Mouse (Mus musculus) heart, embryonic 12.5 days (tissue): ENCODE results near the gene Zfx. TPM values are rescaled to one million over a fixed set of nuclear protein-coding genes. Genes with fewer than 3 reads are reported as not detected.
A peak's percentile ranks its signal among the peaks of the same experiment; 100 is the strongest.

Source experiments
- ATAC-seq: fragments of 200-750 bp; cut with Nextera tagmentation; 2 replicates; pipeline ENCODE4 v1.8.0; 2017; ENCODE audit warnings: moderate TSS enrichment, moderate library complexity; ENCODE audit not compliant: insufficient number of reproducible peaks, low FRiP score
- H3K27ac ChIP-seq: fragments of 300-500 bp; sonication (generic); 2 replicates; pipeline ENCODE4 v1.5.1; 2016; ENCODE audit warnings: mild to moderate bottlenecking, moderate library complexity; ENCODE audit not compliant: poor library complexity, severe bottlenecking
- H3K27me3 ChIP-seq: fragments of 300-500 bp; sonication (generic); replicated peaks from 2 replicates; pipeline ENCODE4 v1.6.1; 2016; ENCODE audit warnings: mild to moderate bottlenecking, moderate library complexity
- H3K36me3 ChIP-seq: fragments of 300-500 bp; sonication (generic); 2 replicates; pipeline ENCODE4 v1.6.1; 2016; ENCODE audit warnings: mild to moderate bottlenecking, moderate library complexity
- H3K4me1 ChIP-seq: fragments of 300-500 bp; sonication (generic); replicated peaks from 2 replicates; pipeline ENCODE4 v1.6.1; 2016; ENCODE audit warnings: mild to moderate bottlenecking
- H3K4me2 ChIP-seq: fragments of 300-500 bp; sonication (generic); 2 replicates; pipeline ENCODE4 v1.6.1; 2016; ENCODE audit warnings: mild to moderate bottlenecking, moderate library complexity
- H3K4me3 ChIP-seq: fragments of 300-500 bp; sonication (generic); 2 replicates; pipeline ENCODE4 v1.5.1; 2016; ENCODE audit warnings: mild to moderate bottlenecking
- H3K9ac ChIP-seq: fragments of 300-500 bp; sonication (generic); 2 replicates; pipeline ENCODE4 v1.6.1; 2016; ENCODE audit warnings: mild to moderate bottlenecking, moderate library complexity
- H3K9me3 ChIP-seq: fragments of 300-500 bp; sonication (generic); replicated peaks from 2 replicates; pipeline ENCODE4 v1.6.1; 2016; ENCODE audit warnings: mild to moderate bottlenecking, moderate library complexity
- WGBS: fragments of 180-500 bp; shearing (Covaris S2); methylation state at CpG from one replicate; pipeline ENCODE4 v1.1.7; 2016; 5-methylcytosine and 5-hydroxymethylcytosine counted together
- polyA plus RNA-seq: library from polyadenylated mRNA; unstranded; fragments of >200 nt; fragmentation: Nextera tagmentation; extraction: Ambion mirVana; gene quantifications from 2 replicates; pipeline ENCODE4 v1.2.1, GENCODE M21; 2016

Zfx gene
- polyA plus RNA-seq, 1 experiment from 2014 or later: 25.1 TPM

GRCm38 (mm10) chrX:94060751-94061150 is 62.8 kb downstream of the Zfx start:
- peaks cover 10% of the 10 kb centered on the region; the same call in 1 of the 2 replicates for H3K27me3 ChIP-seq
- H3K9ac ChIP-seq: no peak overlapping the region
- H3K4me3 ChIP-seq: no peak overlapping the region
- H3K9me3 ChIP-seq: no peaks in the 10 kb centered on the region
- no peak overlapping the region for H3K4me2 ChIP-seq
- no peak for ATAC-seq
- H3K4me1 ChIP-seq: no peaks in the 10 kb centered on the region
- 70% methylated on average over 8 of the region's 8 CpGs for WGBS
- no peaks in the 10 kb centered on the region for H3K36me3 ChIP-seq
- no peak overlapping the region for H3K27ac ChIP-seq

- peak overlapping the region; percentile 16 for H3K4me2 ChIP-seq
Measured at GRCm38 (mm10) chrX:94058748-94059147, 64.8 kb downstream of the Zfx start.

GRCm38 (mm10) chrX:94049048-94049447 is 74.5 kb downstream of the Zfx start:
- no peaks in the 10 kb centered on the region; the same call in 1 of the 2 replicates for H3K4me1 ChIP-seq
- no peak for ATAC-seq
- no peak overlapping the region for H3K4me2 ChIP-seq
- H3K36me3 ChIP-seq: no peaks in the 10 kb centered on the region
- no peaks in the 10 kb centered on the region for H3K9me3 ChIP-seq
- no peak overlapping the region for H3K4me3 ChIP-seq
- H3K27me3 ChIP-seq: 0 out of 2 replicates have a peak, but pooled peaks cover 4% of the 10 kb centered on the region
- WGBS: 61% methylated on average over 3 of the region's 3 CpGs
- H3K27ac ChIP-seq: no peak overlapping the region
- no peak overlapping the region for H3K9ac ChIP-seq

More at GRCm38 (mm10) chrX:94058748-94059147, 64.8 kb downstream of the Zfx start:
- Histone ChIP-seq H3K27me3 (peaks cover 18% of the 10 kb centered on the region; the same call in 1 of the 2 replicates), H3K4me1 (no peaks in the 10 kb centered on the region), H3K9me3 (no peaks in the 10 kb centered on the region), H3K27ac (peak overlapping the region; percentile 44; the same call in 1 of the 2 replicates), H3K9ac (no peak overlapping the region), H3K36me3 (no peaks in the 10 kb centered on the region), H3K4me3 (no peak overlapping the region)
- no peak for ATAC-seq
- WGBS: 21% methylated on average over 6 of the region's 6 CpGs

- H3K36me3 ChIP-seq: no peaks in the 10 kb centered on the region
- H3K4me2 ChIP-seq: no peak overlapping the region
- H3K27ac ChIP-seq: no peak overlapping the region
- no peak overlapping the region for H3K4me3 ChIP-seq
- ATAC-seq: no peak
- H3K9ac ChIP-seq: no peak overlapping the region
- H3K9me3 ChIP-seq: no peaks in the 10 kb centered on the region
- 33% methylated on average over 5 of the region's 5 CpGs for WGBS
- H3K4me1 ChIP-seq: no peaks in the 10 kb centered on the region; the same call in 1 of the 2 replicates
- H3K27me3 ChIP-seq: 0 out of 2 replicates have a peak, but pooled peaks cover 4% of the 10 kb centered on the region
Measured at GRCm38 (mm10) chrX:94048048-94048447, 75.5 kb downstream of the Zfx start.

- 83% methylated on average over 5 of the region's 5 CpGs for WGBS
Measured at GRCm38 (mm10) chrX:94047381-94047780, 76.1 kb downstream of the Zfx start.

GRCm38 (mm10) chrX:94032937-94033336 is 90.6 kb downstream of the Zfx start:
- Histone ChIP-seq H3K36me3 (no peaks in the 10 kb centered on the region), H3K9ac (no peak overlapping the region), H3K4me3 (no peak overlapping the region), H3K27ac (no peak overlapping the region), H3K9me3 (no peaks in the 10 kb centered on the region), H3K4me2 (no peak overlapping the region), H3K4me1 (no peaks in the 10 kb centered on the region), H3K27me3 (peaks cover 14% of the 10 kb centered on the region)
- ATAC-seq: no peak
- 32% methylated on average over 11 of the region's 11 CpGs for WGBS

More at GRCm38 (mm10) chrX:94047381-94047780, 76.1 kb downstream of the Zfx start:
- no peak overlapping the region for H3K9ac ChIP-seq
- H3K9me3 ChIP-seq: no peaks in the 10 kb centered on the region
- ATAC-seq: no peak
- no peak overlapping the region for H3K4me3 ChIP-seq
- H3K36me3 ChIP-seq: no peaks in the 10 kb centered on the region
- no peak overlapping the region for H3K4me2 ChIP-seq
- no peaks in the 10 kb centered on the region; the same call in 1 of the 2 replicates for H3K4me1 ChIP-seq
- H3K27me3 ChIP-seq: 0 out of 2 replicates have a peak, but pooled peaks cover 4% of the 10 kb centered on the region
- H3K27ac ChIP-seq: no peak overlapping the region

- Histone ChIP-seq H3K9ac (no peak overlapping the region), H3K4me3 (no peak overlapping the region), H3K4me2 (no peak overlapping the region), H3K36me3 (no peaks in the 10 kb centered on the region), H3K4me1 (no peaks in the 10 kb centered on the region), H3K9me3 (no peaks in the 10 kb centered on the region), H3K27me3 (peaks cover 9% of the 10 kb centered on the region; the same call in 1 of the 2 replicates), H3K27ac (no peak overlapping the region)
- 74% methylated on average over 7 of the region's 7 CpGs for WGBS
- no peak for ATAC-seq
Measured at GRCm38 (mm10) chrX:94030081-94030480, 93.4 kb downstream of the Zfx start.

Other genes with a start within 250 kb of the Zfx start
- gene AU015836, start 155.0 kb downstream of the Zfx start, polyA plus RNA-seq: not detected in 2 replicates
- 62.0 and 68.1 TPM in 2 replicates for gene Eif2s3x, start 89.2 kb upstream of the Zfx start, polyA plus RNA-seq
- gene Klhl15, start 110.9 kb upstream of the Zfx start, polyA plus RNA-seq: 5.4 and 6.0 TPM in 2 replicates
- gene Fam90a1b, start 243.1 kb upstream of the Zfx start, polyA plus RNA-seq: 0.15 TPM in 1 of 2 replicates, not detected in the other
- gene Apoo, start 243.4 kb upstream of the Zfx start, polyA plus RNA-seq: 165 and 171 TPM in 2 replicates